Mouse (Mus musculus) adipocyte (in vitro differentiated cells): ENCODE measurements at regions not wholly inside any gene's neighbourhood (a gene's known extent, or its start where the extent isn't known, plus 50 kb on each side); places are given as distances from the start of the nearest gene placed in this dataset.
"Not testable (repeated sequence)": the region's sequence is repeated elsewhere in the genome, so short reads cannot be mapped to it uniquely, and the experiment has no call there.

Source experiments
- DNase-seq: peaks from one replicate; pipeline ENCODE4 v3.0.0-alpha.2; 2016; ENCODE audit warnings: low spot score

GRCm38 (mm10) chr17:94656429-94656828 lies 93.4 kb downstream of the Mettl4 start:
- peak; percentile 2 for DNase-seq

GRCm38 (mm10) chr17:94655473-94655872 lies 94.3 kb downstream of the Mettl4 start:
- DNase-seq = no peak

GRCm38 (mm10) chr17:94654634-94655033 lies 95.2 kb downstream of the Mettl4 start:
- no peak for DNase-seq

- DNase-seq = no peak
Observed at GRCm38 (mm10) chr17:94652412-94652811, 97.4 kb downstream of the Mettl4 start.

DNA sequence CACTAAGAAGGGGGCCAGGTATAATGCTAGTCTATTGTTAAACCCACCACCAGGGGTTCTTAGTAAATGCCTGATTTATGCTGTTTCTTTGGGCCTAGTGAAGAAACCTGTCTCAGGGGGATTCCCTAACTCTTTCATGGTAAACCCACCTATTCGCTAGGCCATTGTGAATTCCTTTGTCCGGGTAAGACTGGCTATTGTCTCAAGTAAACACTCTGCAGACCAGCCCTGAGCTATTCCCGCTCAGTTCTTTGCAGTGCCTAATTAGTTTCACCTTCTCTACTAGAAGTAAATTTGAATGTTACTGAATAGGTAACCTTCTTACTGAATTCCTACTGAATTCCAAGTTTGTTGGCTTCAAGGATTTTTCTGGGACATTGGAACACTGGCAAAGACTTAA lies 98.3 kb downstream of the Mettl4 start:
- not testable (repeated sequence) for DNase-seq
